Mouse (Mus musculus) heart, embryonic 11.5 days (tissue): Measurements from ENCODE around the gene Cpa5. TPM values are rescaled to one million over a fixed set of nuclear protein-coding genes. Genes with fewer than 3 reads are reported as not detected.

ENCODE experiments used
- ATAC-seq: fragments of 200-750 bp; cut with Nextera tagmentation; replicated peaks from 2 replicates; pipeline ENCODE4 v1.8.0; 2017; ENCODE audit warnings: moderate library complexity; ENCODE audit not compliant: insufficient number of reproducible peaks, low FRiP score, low TSS enrichment
- H3K27ac ChIP-seq: fragments of 300-500 bp; sonication (generic); 2 replicates; pipeline ENCODE4 v1.5.1; 2014; ENCODE audit warnings: mild to moderate bottlenecking, low read depth, low read length
- H3K27me3 ChIP-seq: fragments of 300-500 bp; sonication (generic); 2 replicates; pipeline ENCODE4 v1.6.1; 2014; ENCODE audit warnings: mild to moderate bottlenecking, low read length, mixed read lengths; ENCODE audit not compliant: control insufficient read depth, insufficient read depth
- H3K36me3 ChIP-seq: fragments of 300-500 bp; sonication (generic); 2 replicates; pipeline ENCODE4 v1.6.1; 2014; ENCODE audit warnings: mild to moderate bottlenecking, low read length, moderate library complexity, mixed read lengths; ENCODE audit not compliant: control insufficient read depth, insufficient read depth
- H3K4me1 ChIP-seq: fragments of 300-500 bp; sonication (generic); 2 replicates; pipeline ENCODE4 v1.6.1; 2014; ENCODE audit warnings: low read length; ENCODE audit not compliant: control insufficient read depth, insufficient read depth
- H3K4me2 ChIP-seq: fragments of 300-500 bp; sonication (generic); 2 replicates; pipeline ENCODE4 v1.6.1; 2014; ENCODE audit warnings: mild to moderate bottlenecking, moderate library complexity
- H3K4me3 ChIP-seq: fragments of 300-500 bp; sonication (generic); 2 replicates; pipeline ENCODE4 v1.5.1; 2014; ENCODE audit warnings: low read depth, low read length
- H3K9ac ChIP-seq: fragments of 300-500 bp; sonication (generic); 2 replicates; pipeline ENCODE4 v1.6.1; 2014; ENCODE audit warnings: mild to moderate bottlenecking, low read depth, low read length, moderate library complexity
- H3K9me3 ChIP-seq: fragments of 300-500 bp; sonication (generic); replicated peaks from 2 replicates; pipeline ENCODE4 v1.6.1; 2016; ENCODE audit warnings: low read length; ENCODE audit not compliant: control insufficient read depth
- WGBS: fragments of 180-500 bp; shearing (Covaris S2); extraction: QIAGEN DNeasy Blood & Tissue Kit; methylation state at CpG from one replicate; pipeline ENCODE4 v1.1.7; 2014; ENCODE audit not compliant: insufficient replicate concordance; 5-methylcytosine and 5-hydroxymethylcytosine counted together
- polyA plus RNA-seq: library from polyadenylated mRNA; unstranded; fragments of >200 nt; fragmentation: Nextera tagmentation; extraction: Ambion mirVana; gene quantifications from 2 replicates; pipeline ENCODE4 v1.2.1, GENCODE M21; 2014

Cpa5 gene
- polyA plus RNA-seq, 1 experiment from 2014 or later: 1.4 TPM

DNA sequence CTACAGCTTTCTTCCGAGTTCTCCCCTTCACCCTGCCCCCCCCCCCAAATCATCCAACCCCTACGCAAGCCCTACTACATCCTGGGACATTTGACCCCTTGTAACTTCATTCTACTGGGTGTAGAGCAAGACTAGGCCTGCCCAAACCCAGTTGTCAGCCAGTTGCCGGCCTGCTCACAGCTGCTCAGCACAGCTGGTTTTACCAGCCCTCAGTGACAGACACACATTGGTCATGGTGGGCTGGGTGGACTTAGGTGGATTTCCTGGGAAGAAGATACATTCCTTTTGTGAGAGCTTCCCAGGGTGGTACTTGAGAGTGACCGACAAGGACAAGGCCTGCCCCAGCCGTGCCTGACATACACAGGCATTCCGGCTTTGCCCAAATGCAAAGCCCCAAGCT, 10.2 kb downstream of the Cpa5 start:
- no peaks in the 10 kb centered on the region for H3K9me3 ChIP-seq
- H3K4me3 ChIP-seq: no peak overlapping the region
- no peak overlapping the region for H3K9ac ChIP-seq
- no peak overlapping the region for H3K4me2 ChIP-seq
- H3K27ac ChIP-seq: peak overlapping the region; percentile 70
- H3K27me3 ChIP-seq: no peaks in the 10 kb centered on the region
- no peak for ATAC-seq
- peaks cover 50% of the 10 kb centered on the region for H3K4me1 ChIP-seq
- H3K36me3 ChIP-seq: no peaks in the 10 kb centered on the region
- WGBS: 70% methylated on average over 6 of the region's 6 CpGs

DNA sequence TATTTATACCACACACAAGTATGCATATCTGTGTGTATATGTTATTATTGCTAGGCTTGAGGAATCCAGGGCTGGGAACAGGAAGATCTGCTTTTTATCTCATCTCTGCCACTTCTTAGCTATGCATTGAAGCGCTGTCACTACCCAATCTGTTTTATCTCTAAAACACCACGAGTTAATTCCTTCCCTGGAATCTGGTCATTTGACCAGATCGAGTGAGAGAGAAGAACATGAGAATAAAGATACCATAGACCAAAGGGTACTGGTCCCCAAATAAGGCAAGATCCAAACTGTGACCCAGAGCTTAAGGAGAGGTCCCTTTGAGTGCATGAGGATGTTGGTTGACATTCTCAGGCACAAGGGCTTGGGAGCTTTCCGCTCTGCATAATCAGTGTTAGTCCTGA, 11.2 kb downstream of the Cpa5 start:
- Histone ChIP-seq H3K9ac (no peak overlapping the region), H3K4me3 (no peak overlapping the region), H3K4me2 (no peak overlapping the region), H3K27me3 (no peaks in the 10 kb centered on the region), H3K9me3 (no peaks in the 10 kb centered on the region), H3K27ac (peak overlapping the region; percentile 70), H3K4me1 (peaks cover 41% of the 10 kb centered on the region), H3K36me3 (no peaks in the 10 kb centered on the region)
- ATAC-seq: peak; percentile 68
- WGBS: 13% methylated on average over 4 of the region's 4 CpGs

DNA sequence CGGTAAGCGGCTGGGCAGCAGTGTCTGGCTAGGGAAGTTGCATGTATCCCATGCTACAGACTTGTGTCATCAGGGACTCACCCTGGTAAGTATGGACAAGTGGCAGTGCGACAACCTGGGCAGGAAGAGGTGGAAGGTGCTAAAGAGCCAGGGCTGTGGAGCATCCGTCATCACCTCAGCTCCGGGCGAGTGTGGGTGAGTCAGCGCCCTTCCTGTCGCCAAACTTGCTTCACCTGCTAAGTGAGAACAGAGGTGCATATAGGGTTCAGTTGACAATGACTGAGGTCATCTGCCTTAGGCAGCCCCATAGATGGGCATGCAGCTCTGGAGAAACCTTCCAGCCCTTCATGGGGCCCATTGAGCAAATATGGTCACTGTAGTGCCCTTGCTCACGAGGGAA, 14.0 kb downstream of the Cpa5 start:
- Histone ChIP-seq H3K9ac (no peak overlapping the region), H3K4me2 (no peak overlapping the region), H3K4me1 (peaks cover 22% of the 10 kb centered on the region; the same call in 1 of the 2 replicates), H3K27me3 (no peaks in the 10 kb centered on the region), H3K36me3 (no peaks in the 10 kb centered on the region), H3K9me3 (no peaks in the 10 kb centered on the region), H3K27ac (peak overlapping the region; percentile 78), H3K4me3 (no peak overlapping the region)
- 49% methylated on average over 9 of the region's 9 CpGs for WGBS
- ATAC-seq: peak; percentile 69

DNA sequence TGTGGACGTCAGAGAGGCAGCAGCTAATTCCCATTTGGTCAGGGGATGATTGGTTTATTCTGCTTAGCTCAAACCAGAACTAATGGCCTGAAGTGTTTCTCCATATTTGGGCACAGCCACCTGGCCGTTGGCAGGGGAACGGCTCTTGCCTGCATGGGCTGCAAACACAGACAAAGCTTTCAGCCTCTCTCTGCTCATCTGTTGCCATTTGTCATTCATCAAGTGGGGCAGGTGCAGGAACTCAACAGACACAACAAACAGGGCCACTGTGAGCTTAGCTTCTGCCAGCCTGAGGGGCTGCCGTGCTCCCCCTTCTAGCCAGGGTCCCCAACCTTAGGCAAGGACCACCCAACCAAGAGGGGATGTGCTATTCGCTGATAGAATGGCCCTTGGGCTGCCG, 17.3 kb downstream of the Cpa5 start:
- WGBS: 56% methylated on average over 6 of the region's 6 CpGs
- H3K27me3 ChIP-seq: no peaks in the 10 kb centered on the region
- no peak overlapping the region for H3K27ac ChIP-seq
- H3K9me3 ChIP-seq: no peaks in the 10 kb centered on the region
- H3K4me1 ChIP-seq: peaks cover 15% of the 10 kb centered on the region; the same call in 1 of the 2 replicates
- H3K4me2 ChIP-seq: no peak overlapping the region
- no peaks in the 10 kb centered on the region for H3K36me3 ChIP-seq
- no peak overlapping the region for H3K4me3 ChIP-seq
- no peak for ATAC-seq
- no peak overlapping the region for H3K9ac ChIP-seq

DNA sequence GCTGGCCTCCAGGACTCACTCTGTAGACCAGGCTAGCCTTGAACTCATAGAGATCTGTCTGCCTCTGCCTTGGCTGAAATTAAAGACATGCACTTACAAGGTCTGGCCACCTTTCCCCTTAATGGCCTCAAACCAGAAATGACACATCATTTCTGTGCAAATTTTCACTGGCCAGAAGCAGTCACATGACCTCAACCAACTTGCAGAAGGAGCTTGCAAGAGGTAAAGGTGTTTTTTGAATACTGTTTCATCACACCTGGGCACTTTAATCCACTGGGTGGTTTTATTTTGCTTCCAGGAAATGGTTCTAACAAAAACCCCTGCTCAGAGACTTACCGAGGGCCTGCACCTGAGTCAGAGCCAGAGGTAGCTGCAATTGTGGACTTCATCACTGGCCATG, 19.2 kb downstream of the Cpa5 start:
- Histone ChIP-seq H3K9ac (no peak overlapping the region), H3K4me1 (peaks cover 6% of the 10 kb centered on the region; the same call in 1 of the 2 replicates), H3K27me3 (no peaks in the 10 kb centered on the region), H3K4me3 (no peak overlapping the region), H3K9me3 (no peaks in the 10 kb centered on the region), H3K4me2 (no peak overlapping the region), H3K36me3 (no peaks in the 10 kb centered on the region), H3K27ac (no peak overlapping the region)
- 76% methylated on average over 1 of the region's 1 CpGs for WGBS
- ATAC-seq: no peak

DNA sequence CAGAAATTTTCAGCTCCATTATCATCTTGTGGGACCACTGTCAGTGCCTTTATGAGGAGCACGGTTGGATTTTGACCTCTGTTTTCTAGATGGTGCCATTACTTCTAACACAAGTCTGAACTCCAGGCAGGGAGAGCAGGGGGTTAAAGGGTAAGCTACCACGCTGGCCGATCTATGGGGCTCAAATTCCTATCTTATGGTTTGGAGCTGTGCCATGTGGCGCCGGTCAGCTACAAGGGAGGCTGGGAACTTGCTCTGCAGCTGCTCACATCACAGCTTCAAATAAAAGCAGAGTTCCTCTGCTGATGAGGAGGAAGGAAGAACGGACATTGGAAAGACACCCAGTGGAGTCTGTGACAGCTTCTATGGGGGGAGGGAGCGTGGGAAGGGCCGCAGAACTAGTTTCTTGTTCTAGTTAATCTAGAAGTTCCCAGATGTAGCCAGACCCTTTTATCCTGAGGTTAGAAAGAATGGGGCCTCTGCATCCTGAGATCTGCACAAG, 24.6 kb downstream of the Cpa5 start:
- no peak for ATAC-seq
- 36% methylated on average over 8 of the region's 8 CpGs for WGBS
- no peak overlapping the region for H3K4me2 ChIP-seq
- no peaks in the 10 kb centered on the region for H3K36me3 ChIP-seq
- H3K9me3 ChIP-seq: no peaks in the 10 kb centered on the region
- no peak overlapping the region for H3K4me3 ChIP-seq
- peak overlapping the region; percentile 10; the same call in 1 of the 2 replicates for H3K27ac ChIP-seq
- H3K9ac ChIP-seq: no peak overlapping the region
- H3K4me1 ChIP-seq: peaks cover 14% of the 10 kb centered on the region; the same call in 1 of the 2 replicates
- H3K27me3 ChIP-seq: no peaks in the 10 kb centered on the region

DNA sequence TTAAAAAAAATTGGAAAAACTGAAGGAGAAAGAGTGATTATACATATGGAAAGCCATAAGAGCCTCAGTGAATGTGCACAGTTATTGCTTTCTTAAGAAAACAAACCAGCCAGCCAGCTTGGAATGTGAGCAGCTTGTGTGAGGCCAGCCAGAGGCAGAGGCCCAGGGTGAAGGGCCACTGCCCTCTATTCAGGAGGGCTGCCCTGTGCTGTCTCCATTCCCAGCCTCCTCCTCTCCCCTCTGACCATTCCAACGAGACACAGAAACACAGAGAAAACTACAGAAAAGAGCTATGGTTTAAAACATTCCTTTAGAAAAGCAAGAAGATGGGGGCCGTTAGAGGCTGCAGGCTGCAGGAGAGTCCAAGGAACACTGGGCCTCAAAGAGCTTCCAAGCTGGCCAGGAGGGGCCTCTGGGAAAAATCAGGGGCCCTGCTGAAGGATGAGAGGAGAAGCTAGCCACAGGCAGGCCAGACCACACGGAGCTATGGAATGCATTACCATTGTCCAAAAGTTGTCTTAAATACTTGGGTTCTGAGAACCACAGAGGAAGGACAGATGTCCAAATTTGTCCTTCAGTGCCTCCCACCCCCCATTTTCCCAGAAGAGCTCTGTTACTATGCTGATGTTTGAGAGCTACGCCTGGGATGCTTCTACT, 25.5 kb downstream of the Cpa5 start:
- ATAC-seq: 0 out of 2 replicates have a peak, but pooled peaks have one; percentile 36
- no peaks in the 10 kb centered on the region for H3K36me3 ChIP-seq
- peaks cover 14% of the 10 kb centered on the region; the same call in 1 of the 2 replicates for H3K4me1 ChIP-seq
- H3K27ac ChIP-seq: peak overlapping the region; percentile 55
- no peak overlapping the region for H3K4me3 ChIP-seq
- H3K9me3 ChIP-seq: no peaks in the 10 kb centered on the region
- WGBS: 49% methylated on average over 4 of the region's 4 CpGs
- H3K9ac ChIP-seq: no peak overlapping the region
- H3K4me2 ChIP-seq: no peak overlapping the region
- no peaks in the 10 kb centered on the region for H3K27me3 ChIP-seq

DNA sequence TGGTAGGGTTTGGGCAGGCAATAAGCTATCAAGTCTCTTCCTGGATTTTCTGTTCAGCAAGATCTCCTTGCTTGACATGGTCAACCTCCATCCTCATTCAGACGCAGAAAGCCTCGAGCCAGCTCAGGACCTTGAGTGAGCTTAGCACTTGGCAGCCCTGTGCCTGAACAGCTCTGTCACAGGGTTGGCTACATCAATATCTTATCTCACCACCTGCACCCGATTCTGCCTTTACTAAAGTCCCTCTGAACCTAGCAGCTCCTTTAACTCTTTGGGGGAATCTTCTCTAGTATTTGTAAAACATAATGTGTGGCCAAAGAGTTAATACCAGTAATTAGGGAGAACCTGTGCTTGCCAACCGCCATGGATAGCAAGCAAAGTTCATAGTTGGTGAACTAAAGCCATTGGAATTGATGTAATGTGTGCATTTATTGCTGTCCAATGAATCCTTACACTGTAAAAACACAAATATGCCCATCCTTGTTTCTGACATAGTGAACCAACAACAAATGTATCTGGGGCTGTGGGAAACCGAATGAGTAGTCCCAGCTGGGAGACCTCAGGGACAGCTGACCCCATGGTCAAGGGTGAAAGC, 28.0 kb downstream of the Cpa5 start, which contains the start of gene Cpa1:
TSS of gene Cpa1 (plus strand) at position 545 of the 595 bp plus-strand sequence.
- Histone ChIP-seq H3K4me1 (peaks cover 14% of the 10 kb centered on the region; the same call in 1 of the 2 replicates), H3K9me3 (no peaks in the 10 kb centered on the region), H3K27me3 (no peaks in the 10 kb centered on the region), H3K36me3 (no peaks in the 10 kb centered on the region), H3K9ac (no peak within 1 kb of the TSS), H3K27ac (0 out of 2 replicates have a peak within 1 kb of the TSS, but pooled peaks have one; percentile 10), H3K4me2 (no peak within 1 kb of the TSS), H3K4me3 (no peak within 1 kb of the TSS)
- WGBS: 42% methylated on average over 5 of the region's 5 CpGs
- ATAC-seq: no peak
